In the genomic region with DNA sequence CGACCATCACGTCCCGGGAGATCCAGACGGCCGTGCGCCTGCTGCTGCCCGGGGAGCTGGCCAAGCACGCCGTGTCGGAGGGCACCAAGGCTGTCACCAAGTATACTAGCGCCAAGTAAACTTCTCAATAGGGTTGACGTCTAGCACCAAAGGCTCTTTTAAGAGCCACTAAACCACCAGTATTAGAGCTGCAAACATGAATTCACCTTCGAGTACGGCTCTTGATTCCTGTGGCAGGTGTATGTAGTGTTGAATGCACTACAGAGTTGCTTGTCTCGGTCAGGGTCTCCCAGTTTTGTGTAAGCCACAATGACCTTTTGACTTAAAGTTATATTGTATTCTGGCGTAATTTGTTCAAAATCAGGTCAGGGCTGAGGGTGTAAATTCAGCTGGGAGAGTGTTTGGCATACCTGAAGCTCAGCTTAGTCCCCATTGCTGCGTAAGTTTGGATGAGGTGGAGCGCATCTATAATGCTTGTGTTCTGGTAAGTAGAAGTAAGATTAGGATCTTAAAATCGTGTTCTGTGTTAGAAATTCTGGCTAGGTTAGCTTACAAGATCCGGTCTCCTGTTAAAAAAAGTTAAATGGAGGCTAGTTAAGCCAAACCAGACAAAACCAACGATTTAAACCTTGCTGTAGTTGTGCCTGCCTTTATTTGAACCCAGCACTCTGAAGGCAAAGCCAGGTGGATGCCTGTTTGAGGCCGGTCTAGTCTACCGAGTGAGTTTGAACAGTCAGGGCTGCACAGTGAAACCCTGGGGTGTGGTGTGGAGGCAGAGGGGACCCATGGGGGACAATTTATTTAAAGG, we compare ENCODE assay signal across 8 mouse cellular contexts. TPM values are rescaled to one million over a fixed set of nuclear protein-coding genes. Genes with fewer than 3 reads are reported as not detected.
A peak's percentile ranks its signal among the peaks of the same experiment; 100 is the strongest.
DNase-seq lines count a peak whose midpoint lies in the region; ATAC-seq lines count a peak whose summit lies in the region.

No protein-coding gene starts in this region.

- WGBS in hindbrain, embryonic 15.5 days = 2% methylated on average over 20 of the region's 23 CpGs
- whole genome bisulfite sequencing in midbrain, embryonic 15.5 days = 2% methylated on average over 23 of the region's 23 CpGs

- no peaks in the 10 kb centered on the region for H3K9me3 ChIP-seq in hindbrain, embryonic 15.5 days
- no peaks in the 10 kb centered on the region for H3K9me3 ChIP-seq in midbrain, embryonic 15.5 days

- peak overlapping the region; percentile 54; the same call in 1 of the 2 replicates for H3K27ac ChIP-seq in hindbrain, embryonic 15.5 days (replicated peaks)
- peak overlapping the region; percentile 60 for H3K27ac ChIP-seq in midbrain, embryonic 15.5 days

- ATAC-seq in hindbrain, embryonic 15.5 days (ENCODE audit: low FRiP score, low read depth) = no peak
- peak; percentile 40; the same call in 1 of the 2 replicates for ATAC-seq in midbrain, embryonic 15.5 days (replicated peaks)

- peak; percentile 10 for DNase-seq in right cerebral cortex, postnatal 25 days
- no peak for DNase-seq in right cerebral cortex, postnatal 4 days
- peak; percentile 74 for DNase-seq in c-Kit-positive CD71-positive TER-119-positive erythroid progenitor cells, embryonic 14.5 days (ENCODE audit: low spot score)
- no peak for DNase-seq in layer of hippocampus, postnatal 36 days
- no peak for DNase-seq in ovary, postnatal 36 days (ENCODE audit: low spot score)
- DNase-seq in lung, postnatal 36 days = no peak

- no peaks in the 10 kb centered on the region for H3K27me3 ChIP-seq in hindbrain, embryonic 15.5 days
- no peaks in the 10 kb centered on the region for H3K27me3 ChIP-seq in midbrain, embryonic 15.5 days (replicated peaks)

- peak overlapping the region; percentile 43 for H3K4me3 ChIP-seq in hindbrain, embryonic 15.5 days
- H3K4me3 ChIP-seq in midbrain, embryonic 15.5 days = peak overlapping the region; percentile 42

- no peaks in the 10 kb centered on the region for H3K36me3 ChIP-seq in hindbrain, embryonic 15.5 days
- H3K36me3 ChIP-seq in midbrain, embryonic 15.5 days (replicated peaks) = no peaks in the 10 kb centered on the region

- H3K4me2 ChIP-seq in hindbrain, embryonic 15.5 days = peak overlapping the region; percentile 74
- H3K4me2 ChIP-seq in midbrain, embryonic 15.5 days = peak overlapping the region; percentile 63

- H3K4me1 ChIP-seq in hindbrain, embryonic 15.5 days (replicated peaks) = peaks cover 27% of the 10 kb centered on the region
- H3K4me1 ChIP-seq in midbrain, embryonic 15.5 days = peaks cover 27% of the 10 kb centered on the region

- H3K9ac ChIP-seq in hindbrain, embryonic 15.5 days = peak overlapping the region; percentile 30
- H3K9ac ChIP-seq in midbrain, embryonic 15.5 days = peak overlapping the region; percentile 17; the same call in 1 of the 2 replicates

RNA-seq across cellular contexts. Expression of a gene that starts 0.7 kb away (rescaled TPM):
- polyA plus RNA-seq in hindbrain, embryonic 15.5 days (2015; fragmentation: Nextera tagmentation; extraction: Ambion mirVana) = 1.2 and 1.5 TPM in 2 replicates
- polyA plus RNA-seq in midbrain, embryonic 15.5 days (2015; fragmentation: Nextera tagmentation; extraction: Ambion mirVana) = 0.54 and 0.63 TPM in 2 replicates
- total RNA-seq in layer of hippocampus, postnatal 36 days (2021) = 10 to 100 TPM; 30.5 to 35.2 TPM

RNA-seq across cellular contexts. Expression of a gene that starts 1.0 kb away (rescaled TPM):
- 1.7 and 2.2 TPM in 2 replicates for polyA plus RNA-seq in hindbrain, embryonic 15.5 days (2015; fragmentation: Nextera tagmentation; extraction: Ambion mirVana)
- 1.9 TPM in 1 of 2 replicates, not detected in the other for polyA plus RNA-seq in midbrain, embryonic 15.5 days (2015; fragmentation: Nextera tagmentation; extraction: Ambion mirVana)
- 10 to 100 TPM; 11.4 to 25.4 TPM for total RNA-seq in layer of hippocampus, postnatal 36 days (2021)

RNA-seq across cellular contexts. Expression of a gene that starts 4.8 kb away (rescaled TPM):
- 8.4 and 10.7 TPM in 2 replicates for polyA plus RNA-seq in hindbrain, embryonic 15.5 days (2015; fragmentation: Nextera tagmentation; extraction: Ambion mirVana)
- polyA plus RNA-seq in midbrain, embryonic 15.5 days (2015; fragmentation: Nextera tagmentation; extraction: Ambion mirVana) = 5.7 and 7.7 TPM in 2 replicates
- 10 to 100 TPM; 72.6 to 72.8 TPM for total RNA-seq in layer of hippocampus, postnatal 36 days (2021)

RNA-seq across cellular contexts. Expression of a gene that starts 6.4 kb away (rescaled TPM):
- 6.5 and 10.3 TPM in 2 replicates for polyA plus RNA-seq in hindbrain, embryonic 15.5 days (2015; fragmentation: Nextera tagmentation; extraction: Ambion mirVana)
- polyA plus RNA-seq in midbrain, embryonic 15.5 days (2015; fragmentation: Nextera tagmentation; extraction: Ambion mirVana) = 5.4 and 6.8 TPM in 2 replicates
- total RNA-seq in layer of hippocampus, postnatal 36 days (2021) = 10 to 100 TPM; 13.7 to 21.6 TPM

RNA-seq across cellular contexts. Expression of a gene that starts 6.7 kb away (rescaled TPM):
- 2.3 and 2.9 TPM in 2 replicates for polyA plus RNA-seq in hindbrain, embryonic 15.5 days (2015; fragmentation: Nextera tagmentation; extraction: Ambion mirVana)
- 2.9 and 3.0 TPM in 2 replicates for polyA plus RNA-seq in midbrain, embryonic 15.5 days (2015; fragmentation: Nextera tagmentation; extraction: Ambion mirVana)
- 10 to 100 TPM; 12.5 to 16.9 TPM for total RNA-seq in layer of hippocampus, postnatal 36 days (2021)

Comparison
In these comparisons a context has a peak if more than half of its experiments do, and no peak if none do; other contexts are left out.
1. DNase-seq: peak in right cerebral cortex, postnatal 25 days (single experiment) and c-Kit-positive CD71-positive TER-119-positive erythroid progenitor cells, embryonic 14.5 days (single experiment); none in right cerebral cortex, postnatal 4 days (single experiment), layer of hippocampus, postnatal 36 days (0 of 2), ovary, postnatal 36 days (single experiment) and lung, postnatal 36 days (single experiment).